23 mouse cellular contexts compared by ENCODE assay signal in genomic region chr2:114805436-114806047, GRCm38 (mm10).
"Had no signal": no experiment of that assay in that cellular context is flagged by ENCODE, and none has a peak within 500 bp of the region (broad histone marks: within the 10 kb centered on the region; RNA-seq: fewer than 3 reads in every experiment).

No protein-coding gene starts in this region.

- H3K36me3 ChIP-seq: limb, embryonic 12.5 days; limb, embryonic 15.5 days; midbrain, embryonic 12.5 days; midbrain, embryonic 15.5 days; neural tube, embryonic 12.5 days had no signal

- H3K27me3 ChIP-seq: limb, embryonic 12.5 days; limb, embryonic 15.5 days; megakaryocyte, embryonic 14.5 days; midbrain, embryonic 12.5 days; midbrain, embryonic 15.5 days; neural tube, embryonic 12.5 days had no signal

- DNase-seq: kidney, adult 18-20 months; kidney, adult 9 months; kidney, postnatal 14 days; kidney, postnatal 4 days; left cerebral cortex, postnatal 4 days; liver, postnatal 0 days; lung, embryonic 14.5 days; right cerebral cortex, postnatal 14 days; right cerebral cortex, postnatal 4 days; thymus, adult 2 months; thymus, postnatal 14 days; thymus, postnatal 4 days had no signal

- ATAC-seq: liver, postnatal 0 days; lung, postnatal 0 days; midbrain, embryonic 15.5 days had no signal

- H3K4me1 ChIP-seq: limb, embryonic 12.5 days; limb, embryonic 15.5 days; megakaryocyte, embryonic 14.5 days; midbrain, embryonic 12.5 days; midbrain, embryonic 15.5 days; neural tube, embryonic 12.5 days had no signal

- H3K27ac ChIP-seq: limb, embryonic 12.5 days; limb, embryonic 15.5 days; liver, embryonic 14.5 days; macrophage; midbrain, embryonic 12.5 days; midbrain, embryonic 15.5 days; neural tube, embryonic 12.5 days; stomach, postnatal 0 days had no signal

- H3K4me3 ChIP-seq: limb, embryonic 12.5 days; limb, embryonic 15.5 days; megakaryocyte, embryonic 14.5 days; midbrain, embryonic 12.5 days; midbrain, embryonic 15.5 days; neural tube, embryonic 12.5 days had no signal

- H3K4me2 ChIP-seq: limb, embryonic 12.5 days; limb, embryonic 15.5 days; liver, embryonic 11.5 days; lung, embryonic 14.5 days; midbrain, embryonic 12.5 days; midbrain, embryonic 15.5 days; neural tube, embryonic 12.5 days had no signal

- H3K9ac ChIP-seq: limb, embryonic 12.5 days; limb, embryonic 15.5 days; liver, embryonic 14.5 days; liver, postnatal 0 days; lung, embryonic 14.5 days; midbrain, embryonic 12.5 days; midbrain, embryonic 15.5 days; neural tube, embryonic 12.5 days had no signal

- H3K9me3 ChIP-seq: limb, embryonic 12.5 days; limb, embryonic 15.5 days; megakaryocyte, embryonic 14.5 days; midbrain, embryonic 12.5 days; midbrain, embryonic 15.5 days; neural tube, embryonic 12.5 days had no signal
